Mouse (Mus musculus) forebrain, embryonic 11.5 days (tissue): ENCODE data around the gene Gstp3. TPM values are rescaled to one million over a fixed set of nuclear protein-coding genes. Genes with fewer than 3 reads are reported as not detected.
"Not testable (repeated sequence)": the region's sequence is repeated elsewhere in the genome, so short reads cannot be mapped to it uniquely, and the experiment has no call there.

Experiments
- ATAC-seq: fragments of 200-750 bp; cut with Nextera tagmentation; replicated peaks from 2 replicates; pipeline ENCODE4 v1.8.0; 2017; ENCODE audit warnings: moderate TSS enrichment; ENCODE audit not compliant: low FRiP score
- DNase-seq: peaks from one replicate; pipeline ENCODE4 v3.0.0-alpha.2; 2017; ENCODE audit warnings: low spot score
- H3K27ac ChIP-seq: fragments of 300-500 bp; sonication (generic); 2 replicates; pipeline ENCODE4 v1.5.1; 2014; ENCODE audit warnings: low read depth, low read length
- H3K27me3 ChIP-seq: fragments of 300-500 bp; sonication (generic); 2 replicates; pipeline ENCODE4 v1.6.1; 2014; ENCODE audit warnings: mild to moderate bottlenecking, low read length, mixed read lengths; ENCODE audit not compliant: control insufficient read depth, insufficient read depth
- H3K36me3 ChIP-seq: fragments of 300-500 bp; sonication (generic); 2 replicates; pipeline ENCODE4 v1.6.1; 2014; ENCODE audit warnings: mild to moderate bottlenecking, low read length, moderate library complexity, mixed read lengths; ENCODE audit not compliant: control insufficient read depth, insufficient read depth
- H3K4me1 ChIP-seq: fragments of 300-500 bp; sonication (generic); replicated peaks from 2 replicates; pipeline ENCODE4 v1.6.1; 2014; ENCODE audit warnings: low read length, mixed read lengths; ENCODE audit not compliant: control insufficient read depth, insufficient read depth
- H3K4me2 ChIP-seq: fragments of 300-500 bp; sonication (generic); 2 replicates; pipeline ENCODE4 v1.6.1; 2014; ENCODE audit warnings: low read depth, mild to moderate bottlenecking, low read length, moderate library complexity, mixed read lengths; ENCODE audit not compliant: severe bottlenecking
- H3K4me3 ChIP-seq: fragments of 300-500 bp; sonication (generic); 2 replicates; pipeline ENCODE4 v1.5.1; 2014; ENCODE audit warnings: low read depth, low read length
- H3K9ac ChIP-seq: fragments of 300-500 bp; sonication (generic); 2 replicates; pipeline ENCODE4 v1.6.1; 2014; ENCODE audit warnings: low read length
- H3K9me3 ChIP-seq: fragments of 300-500 bp; sonication (generic); 2 replicates; pipeline ENCODE4 v1.6.1; 2016; ENCODE audit warnings: low read length, mixed read lengths; ENCODE audit not compliant: control insufficient read depth
- WGBS: fragments of 180-500 bp; shearing (Covaris S2); extraction: QIAGEN DNeasy Blood & Tissue Kit; methylation state at CpG from one replicate; pipeline ENCODE4 v1.1.7; 2014; 5-methylcytosine and 5-hydroxymethylcytosine counted together
- polyA plus RNA-seq: library from polyadenylated mRNA; unstranded; fragments of >200 nt; fragmentation: Nextera tagmentation; extraction: Ambion mirVana; gene quantifications from 2 replicates; pipeline ENCODE4 v1.2.1, GENCODE M21; 2014

Gstp3 gene
- polyA plus RNA-seq, 1 experiment from 2014 or later = not detected

GRCm38 (mm10) chr19:4045966-4046865 lies 13.2 kb downstream of the Gstp3 start, which contains the start of gene Gstp2:
TSS of gene Gstp2 (minus strand) at chr19:4046023.
- H3K4me1 ChIP-seq = no peaks in the 10 kb centered on the region
- no peaks in the 10 kb centered on the region for H3K27me3 ChIP-seq
- no peak within 1 kb of the TSS for H3K9ac ChIP-seq
- H3K36me3 ChIP-seq = no peaks in the 10 kb centered on the region
- 63% methylated on average over 16 of the region's 16 CpGs for WGBS
- DNase-seq (no peak), ATAC-seq (no peak)
- no peaks in the 10 kb centered on the region for H3K9me3 ChIP-seq
- H3K27ac ChIP-seq = no peak within 1 kb of the TSS
- no peak within 1 kb of the TSS for H3K4me2 ChIP-seq
- H3K4me3 ChIP-seq = no peak within 1 kb of the TSS

GRCm38 (mm10) chr19:4044109-4044508 lies 15.3 kb downstream of the Gstp3 start:
- 89% methylated on average over 5 of the region's 5 CpGs for WGBS
- H3K4me2 ChIP-seq, H3K9ac ChIP-seq, H3K4me1 ChIP-seq, H3K4me3 ChIP-seq, DNase-seq, H3K27ac ChIP-seq, H3K27me3 ChIP-seq, H3K9me3 ChIP-seq, H3K36me3 ChIP-seq, ATAC-seq: not testable (repeated sequence)

- Histone ChIP-seq H3K27ac (no peak overlapping the region), H3K27me3 (no peaks in the 10 kb centered on the region), H3K4me2 (no peak overlapping the region), H3K4me1 (peaks cover 5% of the 10 kb centered on the region), H3K36me3 (no peaks in the 10 kb centered on the region), H3K9ac (no peak overlapping the region), H3K9me3 (no peaks in the 10 kb centered on the region), H3K4me3 (no peak overlapping the region)
- WGBS = 78% methylated on average over 14 of the region's 14 CpGs
- ATAC-seq = no peak
- no peak for DNase-seq
These were observed 17.2 kb downstream of the Gstp3 start for GRCm38 (mm10) chr19:4042124-4042523.

GRCm38 (mm10) chr19:4041500-4041899 lies 17.9 kb downstream of the Gstp3 start:
- H3K27me3 ChIP-seq, DNase-seq, H3K4me3 ChIP-seq, H3K4me2 ChIP-seq, H3K36me3 ChIP-seq, H3K9ac ChIP-seq, ATAC-seq, H3K27ac ChIP-seq, H3K4me1 ChIP-seq, H3K9me3 ChIP-seq: not testable (repeated sequence)
- 88% methylated on average over 3 of the region's 4 CpGs for WGBS

GRCm38 (mm10) chr19:4040941-4041340 lies 18.4 kb downstream of the Gstp3 start:
- not testable (repeated sequence) for H3K4me3 ChIP-seq, H3K36me3 ChIP-seq, H3K27me3 ChIP-seq, H3K9me3 ChIP-seq, H3K27ac ChIP-seq, ATAC-seq, H3K9ac ChIP-seq, H3K4me2 ChIP-seq, H3K4me1 ChIP-seq, DNase-seq
- WGBS = 86% methylated on average over 5 of the region's 5 CpGs

GRCm38 (mm10) chr19:4037788-4038232 lies 21.6 kb downstream of the Gstp3 start, which contains the start of gene Gstp1:
TSS of gene Gstp1 (minus strand) at chr19:4037985.
- ATAC-seq (peak; percentile 85), DNase-seq (peak; percentile 88)
- Histone ChIP-seq H3K4me3 (peak within 1 kb of the TSS; percentile 59), H3K9me3 (no peaks in the 10 kb centered on the region), H3K4me2 (peak within 1 kb of the TSS; percentile 72), H3K36me3 (no peaks in the 10 kb centered on the region; the same call in 1 of the 2 replicates), H3K9ac (peak within 1 kb of the TSS; percentile 81), H3K27ac (no peak within 1 kb of the TSS), H3K27me3 (no peaks in the 10 kb centered on the region), H3K4me1 (peaks cover 5% of the 10 kb centered on the region)
- WGBS = under 1% methylated on average over 26 of the region's 26 CpGs

GRCm38 (mm10) chr19:4037154-4037787 lies 22.1 kb downstream of the Gstp3 start:
- WGBS = 28% methylated on average over 7 of the region's 8 CpGs
- peak; percentile 42; the same call in 1 of the 2 replicates for ATAC-seq
- Histone ChIP-seq H3K9ac (peak overlapping the region; percentile 81), H3K4me2 (peak overlapping the region; percentile 72), H3K4me3 (peak overlapping the region; percentile 59)
- not testable (repeated sequence) for H3K27ac ChIP-seq, DNase-seq, H3K36me3 ChIP-seq, H3K9me3 ChIP-seq, H3K4me1 ChIP-seq, H3K27me3 ChIP-seq

GRCm38 (mm10) chr19:4036327-4037045 lies 22.9 kb downstream of the Gstp3 start:
- WGBS = 86% methylated on average over 12 of the region's 12 CpGs
- no peak overlapping the region for H3K4me2 ChIP-seq
- ATAC-seq (no peak), DNase-seq (no peak)
- no peaks in the 10 kb centered on the region; the same call in 1 of the 2 replicates for H3K36me3 ChIP-seq
- no peaks in the 10 kb centered on the region for H3K9me3 ChIP-seq
- H3K4me1 ChIP-seq = peaks cover 5% of the 10 kb centered on the region
- no peak overlapping the region for H3K4me3 ChIP-seq
- no peak overlapping the region for H3K27ac ChIP-seq
- H3K27me3 ChIP-seq = no peaks in the 10 kb centered on the region
- no peak overlapping the region for H3K9ac ChIP-seq
